Mouse (Mus musculus) myocyte (in vitro differentiated cells): ENCODE results near the gene Rabgef1.

Source experiments
- CEBPB ChIP-seq: IDR thresholded peaks from 2 replicates; pipeline ENCODE4 v1.6.1; 2011; ENCODE audit warnings: mild to moderate bottlenecking, moderate library complexity; ENCODE audit not compliant: poor library complexity, insufficient read depth, severe bottlenecking
- E2F4 ChIP-seq: IDR thresholded peaks from one replicate; pipeline ENCODE4 v1.6.1; 2011; ENCODE audit warnings: mild to moderate bottlenecking, control low read depth, moderate library complexity; ENCODE audit not compliant: insufficient read depth
- MAX ChIP-seq: IDR thresholded peaks from one replicate; pipeline ENCODE4 v1.6.1; 2011; ENCODE audit warnings: low read depth, mild to moderate bottlenecking, control low read depth
- MYOD1 ChIP-seq, 3 experiments: IDR thresholded peaks; one replicate each; pipeline ENCODE4 v1.6.1; 2011; ENCODE audit warnings: control low read depth in 2 of 3, low read depth in 2 of 3, mild to moderate bottlenecking in 2 of 3, moderate library complexity in 1 of 3; ENCODE audit not compliant: insufficient read length in 2 of 3, control insufficient read depth in 1 of 3
- MYOG ChIP-seq, 3 experiments: IDR thresholded peaks; one replicate each; pipeline ENCODE4 v1.6.1; 2011; ENCODE audit warnings: control low read depth in 2 of 3, low read depth in 2 of 3, mild to moderate bottlenecking in 2 of 3; ENCODE audit not compliant: insufficient read length in 2 of 3, control insufficient read depth in 1 of 3, insufficient read depth in 1 of 3
- POLR2A ChIP-seq: IDR thresholded peaks from one replicate; pipeline ENCODE4 v1.6.1; 2011; ENCODE audit warnings: low read depth, mild to moderate bottlenecking, control low read depth, moderate library complexity; ENCODE audit not compliant: insufficient read length
- POLR2AphosphoS2 ChIP-seq: IDR thresholded peaks from one replicate; pipeline ENCODE4 v1.6.1; 2011; ENCODE audit warnings: low read depth, control low read depth; ENCODE audit not compliant: insufficient read length
- REST ChIP-seq: IDR thresholded peaks from one replicate; pipeline ENCODE4 v1.6.1; 2011; ENCODE audit warnings: mild to moderate bottlenecking, control low read depth, moderate library complexity; ENCODE audit not compliant: insufficient read depth, insufficient read length
- SRF ChIP-seq: IDR thresholded peaks from one replicate; pipeline ENCODE4 v1.6.1; 2011; ENCODE audit warnings: low read depth; ENCODE audit not compliant: control insufficient read depth, insufficient read length
- TCF12 ChIP-seq: IDR thresholded peaks from one replicate; pipeline ENCODE4 v1.6.1; 2011; ENCODE audit warnings: mild to moderate bottlenecking, control low read depth; ENCODE audit not compliant: poor library complexity, insufficient read depth, severe bottlenecking
- TCF3 ChIP-seq: IDR thresholded peaks from one replicate; pipeline ENCODE4 v1.6.1; 2011; ENCODE audit warnings: low read depth, control low read depth; ENCODE audit not compliant: insufficient read length
- USF1 ChIP-seq: IDR thresholded peaks from one replicate; pipeline ENCODE4 v1.6.1; 2011; ENCODE audit warnings: low read depth, mild to moderate bottlenecking, control low read depth, moderate library complexity

DNA sequence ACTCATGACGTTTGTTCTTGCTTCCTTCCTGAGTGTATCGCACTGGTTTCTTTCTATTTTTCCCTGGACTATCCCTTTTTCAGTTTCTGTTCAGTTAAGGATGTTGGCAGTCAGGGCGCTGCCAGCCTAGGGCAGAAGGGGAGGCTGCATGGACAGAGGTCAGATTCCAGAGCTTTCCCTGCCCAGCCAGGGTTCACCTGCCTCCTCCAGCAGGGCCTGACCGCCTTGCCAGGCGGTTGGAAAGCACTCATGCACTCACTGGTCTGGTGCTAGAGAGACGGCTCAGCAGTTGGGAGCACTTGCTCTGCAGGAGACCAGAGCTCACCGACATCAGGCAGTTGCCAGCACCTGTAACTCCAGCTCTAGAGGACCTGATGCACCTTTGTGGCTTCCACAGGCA, 67.6 kb downstream of the Rabgef1 start:
- TF ChIP-seq CEBPB (no peak), SRF (no peak), POLR2A (no peak), TCF12 (no peak), POLR2AphosphoS2 (no peak), USF1 (no peak), MAX (no peak), E2F4 (no peak), MYOG (IDR thresholded peaks at IDR 0.05; ENCODE audit: control insufficient read depth in 1 of 3, insufficient read depth in 1 of 3, insufficient read length in 2 of 3, low read depth in 2 of 3) (no peak), MYOD1 (IDR thresholded peaks at IDR 0.05; ENCODE audit: control insufficient read depth in 1 of 3, insufficient read length in 2 of 3, low read depth in 2 of 3) (no peak), REST (no peak), TCF3 (no peak)
